Mouse (Mus musculus): Measurements from ENCODE around the gene Ace3.
"Not testable (repeated sequence)": the region's sequence is repeated elsewhere in the genome, so short reads cannot be mapped to it uniquely, and the experiment has no call there.

The Ace3 gene

GRCm38 (mm10) chr11:105978232-105978631 lies 16.2 kb upstream of the Ace3 start:
- intact Hi-C loops (cut with DNase I) = no loop called here

- intact Hi-C loops (cut with DNase I) = no loop called here
Observed at GRCm38 (mm10) chr11:105978634-105979033, 15.8 kb upstream of the Ace3 start.

- intact Hi-C loops (cut with DNase I) = no loop called here
Observed at GRCm38 (mm10) chr11:105984452-105984851, 10.0 kb upstream of the Ace3 start.

- intact Hi-C loops (cut with DNase I) = no loop called here
Observed at GRCm38 (mm10) chr11:105987446-105987845, 7.0 kb upstream of the Ace3 start.

- intact Hi-C loops (cut with DNase I) = no loop called here
Observed at GRCm38 (mm10) chr11:105989446-105989845, 5.0 kb upstream of the Ace3 start.

- intact Hi-C loops (cut with DNase I) = no loop called here
Observed at GRCm38 (mm10) chr11:105990231-105990630, 4.2 kb upstream of the Ace3 start.

- intact Hi-C loops (cut with DNase I) = no loop called here
Observed at GRCm38 (mm10) chr11:106000062-106000461, 5.6 kb downstream of the Ace3 start.

GRCm38 (mm10) chr11:106001718-106002117 lies 7.2 kb downstream of the Ace3 start:
- intact Hi-C loops (cut with DNase I) = no loop called here

GRCm38 (mm10) chr11:106004576-106004975 lies 10.1 kb downstream of the Ace3 start:
- intact Hi-C loops (cut with DNase I) = no loop called here

- intact Hi-C loops (cut with DNase I) = no loop called here
Observed at GRCm38 (mm10) chr11:106005970-106006369, 11.5 kb downstream of the Ace3 start.

GRCm38 (mm10) chr11:106007821-106008220 lies 13.3 kb downstream of the Ace3 start, which contains the start of gene Kcnh6:
Gene Kcnh6 (plus strand): TSS chr11:106008124.
- intact Hi-C loops (cut with DNase I) = no loop called here

- intact Hi-C loops (cut with DNase I) = no loop called here
Observed at GRCm38 (mm10) chr11:106012711-106013110, 18.2 kb downstream of the Ace3 start.

- intact Hi-C loops (cut with DNase I) = no loop called here
Observed at GRCm38 (mm10) chr11:106013556-106014225, 19.2 kb downstream of the Ace3 start.

GRCm38 (mm10) chr11:106016440-106016839 lies 22.0 kb downstream of the Ace3 start:
- intact Hi-C loops (cut with DNase I) = no loop called here

GRCm38 (mm10) chr11:106020051-106020763 lies 25.7 kb downstream of the Ace3 start:
- intact Hi-C loops (cut with DNase I) = no loop called here

GRCm38 (mm10) chr11:106025774-106026173 lies 31.3 kb downstream of the Ace3 start:
- intact Hi-C loops (cut with DNase I) = loop anchor here (2.0 kb wide), 1 partner anchor 99 kb away; no protein-coding TSS in a partner anchor

- intact Hi-C loops (cut with DNase I) = loop anchor here (2.0 kb wide), 1 partner anchor 100 kb away; no protein-coding TSS in a partner anchor
Observed at GRCm38 (mm10) chr11:106026465-106027151, 32.1 kb downstream of the Ace3 start.

GRCm38 (mm10) chr11:106027607-106028006 lies 33.1 kb downstream of the Ace3 start:
- intact Hi-C loops (cut with DNase I) = loop anchor here (2.0 kb wide), 1 partner anchor 101 kb away; no protein-coding TSS in a partner anchor

GRCm38 (mm10) chr11:106032074-106032473 lies 37.6 kb downstream of the Ace3 start:
- intact Hi-C loops (cut with DNase I) = not testable (repeated sequence)

- intact Hi-C loops (cut with DNase I) = no loop called here
Observed at GRCm38 (mm10) chr11:106033491-106033919, 39.0 kb downstream of the Ace3 start.

GRCm38 (mm10) chr11:106034986-106035385 lies 40.5 kb downstream of the Ace3 start:
- intact Hi-C loops (cut with DNase I) = loop anchor here (5.0 kb wide), 1 partner anchor 47 kb away; the partner anchor contains the start of gene Map3k3
